Mouse (Mus musculus) thymus, postnatal 0 days (tissue): Measurements from ENCODE around the gene Rdh7. TPM values are rescaled to one million over a fixed set of nuclear protein-coding genes. Genes with fewer than 3 reads are reported as not detected.
"Not testable (repeated sequence)": the region's sequence is repeated elsewhere in the genome, so short reads cannot be mapped to it uniquely, and the experiment has no call there.

ENCODE experiments used
- DNase-seq: peaks from one replicate; pipeline ENCODE4 v3.0.0-alpha.2; 2015; ENCODE audit warnings: low spot score
- polyA plus RNA-seq: library from polyadenylated mRNA; unstranded; fragments of >200 nt; fragmentation: Nextera tagmentation; extraction: Ambion mirVana; gene quantifications from 2 replicates; pipeline ENCODE4 v1.2.1, GENCODE M21; 2015

The Rdh7 gene
- polyA plus RNA-seq: not detected in 2 replicates

- no peak for DNase-seq
Observed at GRCm38 (mm10) chr10:127888605-127889004, at the start of gene Rdh7. Rdh7 (minus strand) TSS chr10:127888817.

GRCm38 (mm10) chr10:127937428-127938010, 48.9 kb upstream of the Rdh7 start:
- peak; percentile 31 for DNase-seq

- no peak for DNase-seq
Observed at GRCm38 (mm10) chr10:127936747-127937409, 48.3 kb upstream of the Rdh7 start.

- no peak for DNase-seq
Observed at GRCm38 (mm10) chr10:127936271-127936670, 47.7 kb upstream of the Rdh7 start.

GRCm38 (mm10) chr10:127932290-127932926, 43.8 kb upstream of the Rdh7 start:
- no peak for DNase-seq

- no peak for DNase-seq
Observed at GRCm38 (mm10) chr10:127927737-127928136, 39.1 kb upstream of the Rdh7 start.

- no peak for DNase-seq
Observed at GRCm38 (mm10) chr10:127924597-127925378, 36.2 kb upstream of the Rdh7 start.

- DNase-seq: no peak
Observed at GRCm38 (mm10) chr10:127923024-127923423, 34.4 kb upstream of the Rdh7 start.

- no peak for DNase-seq
Observed at GRCm38 (mm10) chr10:127922241-127922640, 33.6 kb upstream of the Rdh7 start.

GRCm38 (mm10) chr10:127917651-127918050, 29.0 kb upstream of the Rdh7 start:
- DNase-seq: no peak

GRCm38 (mm10) chr10:127917183-127917582, 28.6 kb upstream of the Rdh7 start:
- not testable (repeated sequence) for DNase-seq

- DNase-seq: no peak
Observed at GRCm38 (mm10) chr10:127915578-127915977, 27.0 kb upstream of the Rdh7 start.

GRCm38 (mm10) chr10:127907386-127907951, 18.9 kb upstream of the Rdh7 start:
- no peak for DNase-seq

- no peak for DNase-seq
Observed at GRCm38 (mm10) chr10:127906138-127906537, 17.5 kb upstream of the Rdh7 start.

GRCm38 (mm10) chr10:127904718-127905446, 16.3 kb upstream of the Rdh7 start:
- no peak for DNase-seq

GRCm38 (mm10) chr10:127903116-127903515, 14.5 kb upstream of the Rdh7 start:
- DNase-seq: no peak

- DNase-seq: no peak
Observed at GRCm38 (mm10) chr10:127901751-127902150, 13.1 kb upstream of the Rdh7 start.

- no peak for DNase-seq
Observed at GRCm38 (mm10) chr10:127899783-127900182, 11.2 kb upstream of the Rdh7 start.

- DNase-seq: no peak
Observed at GRCm38 (mm10) chr10:127898218-127898617, 9.6 kb upstream of the Rdh7 start, which contains the start of gene Sdr9c7. Sdr9c7 (plus strand) TSS chr10:127898518.

GRCm38 (mm10) chr10:127897506-127897905, 8.9 kb upstream of the Rdh7 start:
- no peak for DNase-seq

GRCm38 (mm10) chr10:127896705-127897104, 8.1 kb upstream of the Rdh7 start:
- DNase-seq: no peak
